Mouse (Mus musculus): Measurements from ENCODE around the gene Snx29.
A peak's percentile ranks its signal among the peaks of the same experiment; 100 is the strongest.
"Not testable (repeated sequence)": the region's sequence is repeated elsewhere in the genome, so short reads cannot be mapped to it uniquely, and the experiment has no call there.

Gene Snx29

DNA sequence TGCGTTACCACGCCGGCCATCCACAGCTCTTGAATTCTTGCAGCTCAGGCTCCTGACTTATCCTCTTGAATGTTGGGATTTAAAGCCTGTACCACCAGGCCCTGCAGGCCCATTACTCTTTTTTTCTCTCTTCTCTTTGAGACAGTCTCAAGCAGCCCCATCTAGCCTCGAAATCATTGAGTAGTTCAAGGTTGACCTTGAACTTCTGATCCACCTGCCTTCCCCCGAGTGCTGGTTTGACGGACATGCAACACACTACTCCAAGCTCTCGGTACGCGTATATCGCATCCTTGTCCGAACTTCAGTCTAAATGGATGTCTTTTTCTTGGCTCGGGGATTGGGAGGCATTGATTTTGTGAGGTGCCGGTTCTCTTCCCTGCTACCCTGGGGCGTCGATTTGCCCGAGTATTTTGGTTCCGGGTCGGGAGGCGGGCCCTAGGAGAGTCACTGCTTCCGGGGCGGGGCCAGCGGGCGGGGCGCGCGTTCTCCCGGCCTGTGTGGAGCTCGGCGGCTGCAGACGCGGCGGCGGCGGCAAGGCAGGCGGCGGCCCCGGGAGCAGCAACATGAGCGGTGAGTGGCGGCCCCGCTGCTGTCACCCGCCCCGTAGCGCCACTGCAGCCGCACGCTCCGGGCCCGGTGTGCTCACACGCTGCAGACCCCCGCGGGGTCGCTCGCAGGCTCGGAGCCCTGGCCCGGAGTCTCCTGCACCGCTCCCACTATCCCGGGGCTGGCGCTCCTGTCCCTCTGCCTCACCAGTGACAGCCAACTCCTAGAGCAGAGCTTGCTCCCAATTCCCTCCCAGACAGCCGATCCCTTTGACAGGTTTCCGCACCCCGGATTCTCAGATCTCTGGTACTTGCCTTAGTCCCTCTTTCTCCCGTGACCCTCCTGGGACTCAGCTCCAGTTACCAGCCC lies at the start of gene Snx29:
TSS of gene Snx29 (plus strand) at position 500 of the 915 bp plus-strand sequence.
- DNase-seq (ENCODE audit: low read depth, low spot score): peak; percentile 90

DNA sequence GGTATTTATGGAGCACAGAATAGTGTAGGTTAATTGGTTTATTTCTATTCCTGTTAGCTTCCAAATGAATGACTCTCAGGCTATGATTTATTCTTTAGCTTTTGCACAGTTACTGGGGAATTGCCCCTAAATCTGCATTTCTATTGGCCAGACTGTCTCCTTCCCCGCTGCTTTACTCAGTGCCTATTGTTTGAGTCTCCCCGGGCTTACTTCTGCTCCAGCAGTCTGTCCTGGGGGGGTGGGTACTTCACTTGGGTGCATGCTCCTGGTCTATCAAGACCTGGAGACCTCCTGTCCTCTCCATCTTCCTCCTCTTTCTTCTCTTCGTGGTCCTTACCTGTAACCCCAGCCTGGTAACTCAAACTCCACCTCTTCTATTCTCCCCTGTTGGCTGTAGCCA lies 45.8 kb upstream of the Snx29 start:
- DNase-seq (ENCODE audit: low read depth, low spot score): no peak

GRCm38 (mm10) chr16:11278778-11279177 lies 43.9 kb upstream of the Snx29 start:
- no peak for DNase-seq (ENCODE audit: low read depth, low spot score)

DNA sequence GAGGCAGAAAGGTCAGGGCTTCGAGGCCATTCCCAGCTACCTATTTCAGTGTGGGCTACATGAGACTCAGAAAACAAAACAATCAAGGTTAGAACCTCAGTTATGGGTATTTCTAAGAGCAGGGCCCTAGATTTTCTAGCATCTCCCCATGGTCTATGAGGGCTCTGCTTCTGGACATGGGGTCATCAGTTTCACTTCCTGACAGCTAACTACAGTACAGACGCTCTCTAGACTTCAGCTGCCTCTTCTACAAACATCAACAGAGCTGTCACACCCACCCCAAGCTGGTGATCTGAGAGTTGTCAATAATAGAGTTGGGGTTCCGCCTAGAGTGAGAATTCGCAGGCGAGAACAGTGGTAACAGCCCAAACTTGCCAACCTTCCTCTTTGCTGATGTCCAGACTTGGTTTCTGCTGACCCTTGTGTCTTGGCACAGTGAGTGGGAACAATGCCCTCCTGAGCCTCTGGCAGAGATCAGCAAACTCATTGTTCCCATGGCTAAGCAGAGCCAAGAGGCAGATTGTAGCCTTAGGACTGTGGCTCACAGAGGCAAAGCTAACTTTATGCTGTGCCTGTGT lies 40.0 kb upstream of the Snx29 start:
- no peak for DNase-seq (ENCODE audit: low read depth, low spot score)

DNA sequence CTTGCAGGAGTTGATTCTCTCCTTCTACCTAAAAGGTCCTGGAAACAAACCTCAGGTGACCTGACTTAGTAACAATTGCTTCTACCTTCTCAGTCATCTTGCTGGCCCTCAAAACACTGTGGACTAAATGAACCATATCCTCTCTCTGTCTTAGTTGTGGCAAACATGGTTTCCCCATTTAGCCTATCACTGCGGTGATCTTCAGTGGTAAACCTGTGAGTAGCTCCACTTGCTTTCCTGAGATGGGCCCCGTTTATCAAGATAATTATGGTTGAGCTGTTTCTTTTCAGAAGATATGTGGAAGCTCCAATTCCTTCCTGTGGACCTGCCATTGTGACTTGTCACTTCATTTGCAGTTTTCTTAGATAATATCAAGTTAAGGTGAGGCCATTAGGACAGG lies 37.8 kb upstream of the Snx29 start:
- DNase-seq (ENCODE audit: low read depth, low spot score): no peak

- no peak for DNase-seq (ENCODE audit: low read depth, low spot score)
These were observed 36.8 kb upstream of the Snx29 start for GRCm38 (mm10) chr16:11285949-11286348.

- DNase-seq (ENCODE audit: low read depth, low spot score): not testable (repeated sequence)
These were observed 33.8 kb upstream of the Snx29 start for GRCm38 (mm10) chr16:11288873-11289272.

- DNase-seq (ENCODE audit: low read depth, low spot score): not testable (repeated sequence)
These were observed 27.1 kb upstream of the Snx29 start for GRCm38 (mm10) chr16:11295583-11295982.

- DNase-seq (ENCODE audit: low read depth, low spot score): not testable (repeated sequence)
These were observed 25.0 kb upstream of the Snx29 start for GRCm38 (mm10) chr16:11297700-11298099.

- no peak for DNase-seq (ENCODE audit: low read depth, low spot score)
These were observed 19.0 kb upstream of the Snx29 start for GRCm38 (mm10) chr16:11303741-11304140.

DNA sequence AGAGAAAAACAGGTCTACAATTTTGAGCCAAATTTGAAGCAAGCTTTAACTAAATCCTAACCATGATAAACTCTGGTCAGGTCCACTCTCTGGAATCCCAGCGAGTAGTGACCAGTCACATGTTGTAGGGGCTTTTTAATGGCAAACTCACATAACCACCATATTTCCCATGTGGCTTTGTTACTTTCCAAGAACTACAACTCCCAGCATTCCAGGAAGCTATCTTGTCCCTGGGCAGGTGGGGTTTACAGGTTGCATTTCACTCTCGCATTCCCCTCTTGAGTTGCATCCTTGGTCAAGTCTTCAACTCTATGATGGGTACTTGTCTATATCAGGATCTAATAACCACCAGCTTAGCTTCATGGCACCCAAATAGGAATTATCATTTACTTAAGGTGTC lies 17.2 kb upstream of the Snx29 start:
- no peak for DNase-seq (ENCODE audit: low read depth, low spot score)

GRCm38 (mm10) chr16:11313512-11313911 lies 9.2 kb upstream of the Snx29 start, which contains the start of gene Tnfrsf17:
Tnfrsf17 (plus strand) TSS chr16:11313812.
- DNase-seq (ENCODE audit: low read depth, low spot score): no peak

GRCm38 (mm10) chr16:11315786-11316320 lies 6.9 kb upstream of the Snx29 start:
- no peak for DNase-seq (ENCODE audit: low read depth, low spot score)

DNA sequence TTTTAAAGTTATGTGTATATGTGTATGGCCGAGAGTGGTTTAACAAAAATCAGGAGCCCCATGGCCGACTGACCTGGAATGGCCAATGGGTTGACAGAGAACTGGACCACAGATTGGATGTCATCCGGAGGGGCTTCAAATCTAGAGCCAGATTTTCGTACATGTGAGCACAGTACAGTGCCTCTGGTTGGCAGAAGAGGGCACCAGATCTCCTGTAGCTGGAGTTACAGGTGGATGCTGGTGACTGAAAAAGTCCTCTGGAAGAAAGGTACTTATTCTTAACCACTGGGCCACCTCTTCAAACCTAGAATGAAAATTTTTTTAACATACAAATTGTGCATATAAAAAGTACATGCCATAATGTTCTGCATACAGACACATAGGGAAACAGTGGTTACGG lies 6.0 kb upstream of the Snx29 start:
- no peak for DNase-seq (ENCODE audit: low read depth, low spot score)

DNA sequence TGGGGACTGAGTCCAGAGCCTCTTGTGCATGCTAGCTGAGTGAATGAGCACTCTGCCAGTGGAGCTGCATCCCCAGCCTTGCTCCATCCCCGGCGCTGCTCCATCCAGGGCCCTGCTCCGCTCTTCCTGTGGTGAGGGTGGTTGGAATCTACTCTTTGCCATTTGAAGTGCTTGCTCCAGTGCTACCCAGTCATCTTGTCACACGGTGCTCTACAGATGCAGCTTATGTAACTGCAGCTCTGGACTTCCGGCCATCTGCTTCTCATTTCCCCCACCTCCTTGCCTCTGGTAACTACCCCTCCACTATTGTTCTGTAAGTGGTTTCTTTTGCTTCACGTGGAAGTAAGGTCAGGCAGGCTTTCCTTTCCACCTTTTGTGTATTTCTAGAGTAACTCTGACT lies 5.4 kb upstream of the Snx29 start:
- DNase-seq (ENCODE audit: low read depth, low spot score): peak; percentile 23

DNA sequence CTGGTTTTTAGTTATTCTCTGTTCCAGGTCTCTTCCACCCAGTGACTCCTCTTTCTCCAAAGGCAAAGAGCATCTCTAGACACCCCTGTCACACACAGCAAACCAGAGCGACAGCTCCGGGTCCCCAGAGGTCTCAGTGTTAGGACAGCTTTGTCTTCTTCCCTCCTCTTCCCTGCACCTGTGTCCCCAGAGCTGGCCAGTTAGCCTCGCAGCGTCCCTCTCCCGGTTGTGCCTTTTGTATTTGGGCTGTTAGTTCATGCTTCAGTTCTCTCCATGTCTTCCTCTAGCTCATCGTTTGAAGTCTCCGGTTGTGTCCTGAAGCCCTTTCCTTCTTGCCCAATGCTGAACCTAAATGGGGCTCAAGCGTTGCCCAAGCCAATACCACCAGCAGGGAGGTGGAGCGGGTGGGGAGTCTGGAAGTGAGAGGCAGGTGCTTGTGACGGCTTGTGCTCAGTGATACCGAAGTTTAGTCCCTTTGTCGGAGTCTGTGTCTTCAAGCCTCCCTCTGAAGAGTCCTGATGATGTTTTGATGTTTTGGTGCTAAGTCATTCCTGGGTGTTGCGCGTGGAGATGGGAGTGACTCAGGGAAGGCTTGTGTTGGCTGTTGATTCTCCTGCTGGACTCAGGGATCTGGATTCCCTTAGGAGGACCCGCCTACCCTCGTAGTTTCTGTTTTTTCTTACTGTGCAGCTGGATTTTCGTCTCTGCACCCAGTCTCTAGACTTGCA lies 780 bp downstream of the Snx29 start:
- DNase-seq (ENCODE audit: low read depth, low spot score): peak; percentile 27

GRCm38 (mm10) chr16:11330081-11330800 lies 7.5 kb downstream of the Snx29 start:
- no peak for DNase-seq (ENCODE audit: low read depth, low spot score)

DNA sequence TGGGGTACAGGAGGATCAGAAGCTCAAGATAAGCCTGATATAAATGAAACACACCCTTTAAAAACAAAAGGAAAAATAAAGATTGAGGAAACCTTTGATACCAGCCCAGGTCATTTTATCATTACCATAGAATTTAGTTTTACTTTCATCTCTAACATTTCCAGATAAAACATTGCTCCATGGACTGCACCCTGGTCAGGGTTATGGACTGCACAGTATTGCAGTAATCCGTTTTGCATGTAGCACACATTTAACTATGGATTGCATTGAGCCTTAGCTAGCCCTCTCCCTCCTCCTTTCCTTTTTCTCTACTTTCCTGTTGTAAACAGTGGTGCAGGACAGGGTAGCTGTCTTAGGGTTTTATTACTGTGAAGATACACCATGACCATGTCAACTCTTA lies 8.3 kb downstream of the Snx29 start:
- DNase-seq (ENCODE audit: low read depth, low spot score): no peak

- no peak for DNase-seq (ENCODE audit: low read depth, low spot score)
These were observed 20.6 kb downstream of the Snx29 start for GRCm38 (mm10) chr16:11343292-11343815.

DNA sequence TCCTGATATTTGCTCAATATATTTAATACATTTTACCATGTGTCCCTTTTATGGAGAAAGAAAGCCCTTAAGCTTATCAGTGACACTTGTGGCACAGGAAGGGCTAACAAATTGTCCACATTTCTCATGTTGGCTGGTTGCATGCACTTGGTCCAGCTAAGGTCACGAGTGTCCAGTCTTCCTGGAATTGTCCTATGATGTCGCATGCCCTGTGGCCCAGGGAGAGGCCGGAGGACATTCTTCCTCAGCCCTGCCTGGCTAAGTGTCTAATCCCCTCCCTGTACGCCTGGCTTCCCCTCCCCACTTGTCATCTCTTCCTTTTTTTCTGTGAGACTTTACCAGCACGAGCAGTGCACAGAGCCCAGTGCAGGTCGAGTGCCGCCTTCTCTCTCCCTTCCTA lies 29.2 kb downstream of the Snx29 start:
- no peak for DNase-seq (ENCODE audit: low read depth, low spot score)

DNA sequence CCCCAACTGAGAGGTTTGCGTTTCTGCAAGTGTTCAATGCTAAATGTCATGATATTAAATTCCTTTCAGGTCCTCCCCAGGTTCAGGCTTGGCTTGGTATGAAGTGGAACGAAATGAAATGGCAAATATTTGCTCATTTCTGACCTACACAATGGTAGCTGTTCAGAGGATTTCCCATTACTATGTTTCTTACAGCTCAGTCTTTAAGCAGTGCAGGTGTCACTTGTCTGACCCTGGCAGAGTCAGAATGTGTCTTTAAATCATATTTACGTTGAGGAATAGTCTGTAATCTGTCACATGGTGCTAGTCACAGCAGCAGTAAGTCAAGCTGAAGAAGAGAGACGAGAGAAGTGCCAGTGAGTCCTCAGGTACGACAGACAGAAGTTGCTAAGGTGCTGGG lies 36.5 kb downstream of the Snx29 start:
- no peak for DNase-seq (ENCODE audit: low read depth, low spot score)
